Mouse (Mus musculus): ENCODE measurements around the gene Gm26897.

DNA sequence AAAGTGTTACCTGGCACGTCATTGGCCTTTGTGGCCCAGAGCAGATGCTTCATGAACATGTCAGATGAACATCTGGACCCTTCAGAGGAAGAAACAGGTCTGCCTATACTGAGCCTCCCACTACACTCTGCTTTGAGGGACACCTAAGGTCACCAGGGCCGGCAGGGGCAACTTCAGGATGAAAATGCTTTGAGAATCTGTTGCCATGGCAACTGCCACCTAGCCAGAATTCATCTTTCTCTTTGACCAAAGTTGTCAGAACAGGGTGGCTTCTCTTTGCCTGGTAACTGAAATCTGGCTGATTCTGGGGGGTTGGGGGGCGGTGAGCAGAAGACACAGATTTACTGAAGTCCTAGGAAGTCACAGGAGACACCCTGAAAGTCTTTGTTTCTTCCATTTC is 14.7 kb upstream of the Gm26897 start:
- TF ChIP-seq CTCF (IDR thresholded peaks at IDR 0.05; ENCODE audit: control insufficient read depth, insufficient read depth, insufficient replicate concordance, low read depth, low read length) (no peak), POLR2A (IDR thresholded peaks at IDR 0.05; ENCODE audit: control insufficient read depth, low read depth, low read length) (no peak)

Measured in testis, adult 2 months (tissue).